Mouse (Mus musculus) skeletal muscle tissue, adult 2 months (tissue): Measurements from ENCODE around the gene Tes.
"Not testable (repeated sequence)": the region's sequence is repeated elsewhere in the genome, so short reads cannot be mapped to it uniquely, and the experiment has no call there.

ENCODE experiments used
- DNase-seq: peaks from one replicate; pipeline ENCODE4 v3.0.0-alpha.2; 2012; ENCODE audit warnings: low read depth, low spot score

The Tes gene

GRCm38 (mm10) chr6:17064936-17065790 is at the start of gene Tes:
Gene Tes (plus strand): TSS chr6:17065149.
- no peak for DNase-seq

GRCm38 (mm10) chr6:17025886-17026285 is 39.1 kb upstream of the Tes start:
- no peak for DNase-seq

GRCm38 (mm10) chr6:17027572-17027971 is 37.4 kb upstream of the Tes start:
- peak; percentile 22 for DNase-seq

- no peak for DNase-seq
Observed at GRCm38 (mm10) chr6:17028809-17029208, 36.1 kb upstream of the Tes start.

- no peak for DNase-seq
Observed at GRCm38 (mm10) chr6:17032231-17032728, 32.7 kb upstream of the Tes start.

GRCm38 (mm10) chr6:17034095-17034494 is 30.9 kb upstream of the Tes start:
- no peak for DNase-seq

GRCm38 (mm10) chr6:17035228-17035627 is 29.7 kb upstream of the Tes start:
- DNase-seq, result no peak

GRCm38 (mm10) chr6:17051432-17052025 is 13.4 kb upstream of the Tes start:
- DNase-seq, result no peak

- no peak for DNase-seq
Observed at GRCm38 (mm10) chr6:17053028-17053660, 11.8 kb upstream of the Tes start.

GRCm38 (mm10) chr6:17054781-17055180 is 10.2 kb upstream of the Tes start:
- no peak for DNase-seq

- DNase-seq, result peak; percentile 18
Observed at GRCm38 (mm10) chr6:17055659-17056058, 9.3 kb upstream of the Tes start.

GRCm38 (mm10) chr6:17059501-17059900 is 5.4 kb upstream of the Tes start:
- DNase-seq, result no peak

GRCm38 (mm10) chr6:17060154-17060553 is 4.8 kb upstream of the Tes start:
- DNase-seq, result no peak

- not testable (repeated sequence) for DNase-seq
Observed at GRCm38 (mm10) chr6:17061826-17062225, 3.1 kb upstream of the Tes start.

GRCm38 (mm10) chr6:17062366-17062765 is 2.6 kb upstream of the Tes start:
- no peak for DNase-seq

- DNase-seq, result no peak
Observed at GRCm38 (mm10) chr6:17065791-17066169, 831 bp downstream of the Tes start.

GRCm38 (mm10) chr6:17066211-17066940 is 1.4 kb downstream of the Tes start:
- no peak for DNase-seq

- no peak for DNase-seq
Observed at GRCm38 (mm10) chr6:17071899-17072298, 7.0 kb downstream of the Tes start.

- no peak for DNase-seq
Observed at GRCm38 (mm10) chr6:17072338-17072737, 7.4 kb downstream of the Tes start.

GRCm38 (mm10) chr6:17072763-17073484 is 8.0 kb downstream of the Tes start:
- no peak for DNase-seq

- DNase-seq, result no peak
Observed at GRCm38 (mm10) chr6:17077270-17077669, 12.3 kb downstream of the Tes start.
